Mouse (Mus musculus): ENCODE measurements around the gene Lipe. TPM values are rescaled to one million over a fixed set of nuclear protein-coding genes. Genes with fewer than 3 reads are reported as not detected.

Gene Lipe
- total and polyA plus RNA-seq, 3 experiments, result 4.5 to 15.4 TPM; not detected in 1

GRCm38 (mm10) chr7:25395558-25396521 is 2.7 kb downstream of the Lipe start (continued):
- TF ChIP-seq ZKSCAN1 (IDR thresholded peaks at IDR 0.05; ENCODE audit: low read depth, low read length), result no peak
- TF ChIP-seq ELF1 (IDR thresholded peaks at IDR 0.05; ENCODE audit: low read depth, low read length), result peak; percentile 63
- peak; percentile 98 for TF ChIP-seq ZNF384 (IDR thresholded peaks at IDR 0.05; ENCODE audit: low read depth, low read length)
- TF ChIP-seq USF1 (IDR thresholded peaks at IDR 0.05; ENCODE audit: low read depth, low read length), result peak; percentile 94
- TF ChIP-seq CHD1 (IDR thresholded peaks at IDR 0.05; ENCODE audit: low read depth, low read length), result no peak

- H3K27ac ChIP-seq (ENCODE audit: control insufficient read depth, low read depth, low read length), result peak overlapping the region; percentile 32
- H3K9ac ChIP-seq (ENCODE audit: control insufficient read depth, low read depth, low read length, poor library complexity, severe bottlenecking), result peak overlapping the region; percentile 69
- no peaks in the 10 kb centered on the region; the same call in 1 of the 2 replicates for H3K79me2 ChIP-seq (ENCODE audit: control insufficient read depth, insufficient read depth, low read length, poor library complexity)
- peak; percentile 73 for DNase-seq (ENCODE audit: low read depth, low spot score)
- peaks cover 5 to 15% of the 10 kb centered on the region in 2 experiments; a peak in 3 of 4 replicates for H3K4me1 ChIP-seq (ENCODE audit: control insufficient read depth in 1 of 2, insufficient read depth in 2 of 2, low read length in 2 of 2)
- no peaks in the 10 kb centered on the region for H3K9me3 ChIP-seq (replicated peaks; ENCODE audit: insufficient read depth, low read length)
- TF ChIP-seq GABPA (IDR thresholded peaks at IDR 0.05; ENCODE audit: low read depth, low read length), result no peak
- TF ChIP-seq TBP (IDR thresholded peaks at IDR 0.05; ENCODE audit: low read depth, low read length), result 0 out of 2 replicates have a peak, but pooled peaks have one; percentile 9
- 0 out of 4 replicates have a peak, but pooled peaks of 1 of the 2 experiments have one; percentile 5 for TF ChIP-seq EP300 (IDR thresholded peaks at IDR 0.05; ENCODE audit: low read depth in 1 of 2, low read length in 2 of 2)
- no peak for TF ChIP-seq HCFC1 (IDR thresholded peaks at IDR 0.05; ENCODE audit: low read depth, low read length)
- no peak for TF ChIP-seq ELF1 (IDR thresholded peaks at IDR 0.05; ENCODE audit: low read depth, low read length)
- no peak for TF ChIP-seq TAL1 (IDR thresholded peaks at IDR 0.05; ENCODE audit: low read length)
- TF ChIP-seq ZC3H11A (IDR thresholded peaks at IDR 0.05; ENCODE audit: low read depth, low read length), result no peak
- TF ChIP-seq NELFE (IDR thresholded peaks at IDR 0.05; ENCODE audit: low read depth, low read length), result 0 out of 2 replicates have a peak, but pooled peaks have one; percentile 46
- no peak for TF ChIP-seq CTCF (IDR thresholded peaks at IDR 0.05 in 2 of 3, conservative IDR thresholded peaks at IDR 0.05 in 1 of 3; ENCODE audit: control insufficient read depth in 1 of 3, insufficient read depth in 1 of 3, low read depth in 2 of 3, low read length in 3 of 3, poor library complexity in 1 of 3, severe bottlenecking in 1 of 3)
- TF ChIP-seq POLR2AphosphoS5 (IDR thresholded peaks at IDR 0.05; ENCODE audit: borderline replicate concordance, low read depth, low read length), result no peak
- TF ChIP-seq ZKSCAN1 (IDR thresholded peaks at IDR 0.05; ENCODE audit: low read depth, low read length), result no peak
- TF ChIP-seq ZMIZ1 (IDR thresholded peaks at IDR 0.05; ENCODE audit: low read depth, low read length), result no peak
- TF ChIP-seq JUND (IDR thresholded peaks at IDR 0.05; ENCODE audit: low read depth, low read length), result no peak
- peaks cover 0 to 10% of the 10 kb centered on the region in 2 experiments; a peak in 2 of 4 replicates for H3K36me3 ChIP-seq (ENCODE audit: control insufficient read depth in 1 of 2, insufficient read depth in 2 of 2, low read length in 2 of 2)
- peak overlapping the region; percentile 63 to 93 for H3K4me3 ChIP-seq (ENCODE audit: control insufficient read depth in 1 of 2, insufficient read depth in 1 of 2, low read depth in 2 of 2, low read length in 2 of 2)
- H3K27me3 ChIP-seq (ENCODE audit: control insufficient read depth in 1 of 2, insufficient read depth in 2 of 2, low read length in 2 of 2), result no peaks in the 10 kb centered on the region
Observed at GRCm38 (mm10) chr7:25395186-25395557, 3.3 kb downstream of the Lipe start.

All from MEL (cell line).